Mouse (Mus musculus) CD8-positive naive resting alpha-beta T cell, adult 2 months (primary cell): ENCODE measurements around the gene Ing2.
A peak's percentile ranks its signal among the peaks of the same experiment; 100 is the strongest.

Experiments used
- DNase-seq, 2 experiments: peaks; one replicate each; pipeline ENCODE4 v3.0.0; 2022; ENCODE audit warnings: low read depth in 2 of 2, low spot score in 2 of 2

Ing2 gene

GRCm38 (mm10) chr8:47675786-47676185, 430 bp upstream of the Ing2 start:
- peak; percentile 54 to 55 for DNase-seq

- DNase-seq = peak in 1 of 2 experiments; percentile 23
Observed at GRCm38 (mm10) chr8:47674140-47674776, 1.1 kb downstream of the Ing2 start.

GRCm38 (mm10) chr8:47673317-47674139, 1.8 kb downstream of the Ing2 start:
- peak; percentile 79 to 84 for DNase-seq

GRCm38 (mm10) chr8:47664231-47664785, 11.0 kb downstream of the Ing2 start:
- DNase-seq = no peak

GRCm38 (mm10) chr8:47663201-47663600, 12.2 kb downstream of the Ing2 start:
- no peak for DNase-seq

- DNase-seq = no peak
Observed at GRCm38 (mm10) chr8:47662716-47663115, 12.6 kb downstream of the Ing2 start.

- DNase-seq = no peak
Observed at GRCm38 (mm10) chr8:47660394-47660793, 15.0 kb downstream of the Ing2 start.

GRCm38 (mm10) chr8:47659463-47659862, 15.9 kb downstream of the Ing2 start:
- DNase-seq = no peak

GRCm38 (mm10) chr8:47654406-47654805, 20.9 kb downstream of the Ing2 start:
- DNase-seq = no peak

GRCm38 (mm10) chr8:47652737-47653076, 22.6 kb downstream of the Ing2 start:
- DNase-seq = no peak

- no peak for DNase-seq
Observed at GRCm38 (mm10) chr8:47651913-47652736, 23.2 kb downstream of the Ing2 start.

GRCm38 (mm10) chr8:47650853-47651252, 24.5 kb downstream of the Ing2 start:
- no peak for DNase-seq

- DNase-seq = no peak
Observed at GRCm38 (mm10) chr8:47649551-47649950, 25.8 kb downstream of the Ing2 start.

- DNase-seq = no peak
Observed at GRCm38 (mm10) chr8:47642514-47643064, 32.8 kb downstream of the Ing2 start.

GRCm38 (mm10) chr8:47637152-47637551, 38.2 kb downstream of the Ing2 start:
- DNase-seq = no peak

GRCm38 (mm10) chr8:47636032-47636431, 39.3 kb downstream of the Ing2 start:
- no peak for DNase-seq

GRCm38 (mm10) chr8:47634791-47635341, 40.5 kb downstream of the Ing2 start:
- no peak for DNase-seq

- DNase-seq = no peak
Observed at GRCm38 (mm10) chr8:47621144-47621543, 54.2 kb downstream of the Ing2 start.
